Mouse (Mus musculus): ENCODE data around the gene Ndufa9. TPM values are rescaled to one million over a fixed set of nuclear protein-coding genes. Genes with fewer than 3 reads are reported as not detected.

Ndufa9 gene
- polyA plus RNA-seq, 1 experiment from 2014 or later = 206 TPM

- Histone ChIP-seq H3K27ac (no peak overlapping the region), H3K9me3 (no peaks in the 10 kb centered on the region), H3K36me3 (no peaks in the 10 kb centered on the region), H3K9ac (no peak overlapping the region), H3K4me2 (no peak overlapping the region), H3K27me3 (no peaks in the 10 kb centered on the region), H3K4me3 (no peak overlapping the region), H3K4me1 (no peaks in the 10 kb centered on the region)
- 74% methylated on average over 6 of the region's 6 CpGs for WGBS
- ATAC-seq (ENCODE audit: borderline replicate concordance, extremely low read depth, low FRiP score, low TSS enrichment) = no peak
These were observed 54.2 kb downstream of the Ndufa9 start for GRCm38 (mm10) chr6:126794751-126795150.

GRCm38 (mm10) chr6:126793689-126794088 lies 55.2 kb downstream of the Ndufa9 start:
- no peak overlapping the region for H3K27ac ChIP-seq
- H3K36me3 ChIP-seq = no peaks in the 10 kb centered on the region
- ATAC-seq (ENCODE audit: borderline replicate concordance, extremely low read depth, low FRiP score, low TSS enrichment) = no peak
- no peaks in the 10 kb centered on the region for H3K27me3 ChIP-seq
- no peaks in the 10 kb centered on the region for H3K9me3 ChIP-seq
- 94% methylated on average over 6 of the region's 6 CpGs for WGBS
- H3K4me3 ChIP-seq = no peak overlapping the region
- H3K4me1 ChIP-seq = no peaks in the 10 kb centered on the region
- H3K9ac ChIP-seq = no peak overlapping the region
- H3K4me2 ChIP-seq = no peak overlapping the region

GRCm38 (mm10) chr6:126791964-126792363 lies 57.0 kb downstream of the Ndufa9 start:
- no peaks in the 10 kb centered on the region for H3K4me1 ChIP-seq
- peak overlapping the region; percentile 28 for H3K4me3 ChIP-seq
- no peak overlapping the region for H3K9ac ChIP-seq
- no peak overlapping the region for H3K27ac ChIP-seq
- peak overlapping the region; percentile 46 for H3K4me2 ChIP-seq
- H3K9me3 ChIP-seq = no peaks in the 10 kb centered on the region
- no peaks in the 10 kb centered on the region for H3K27me3 ChIP-seq
- ATAC-seq (ENCODE audit: borderline replicate concordance, extremely low read depth, low FRiP score, low TSS enrichment) = no peak
- 25% methylated on average over 12 of the region's 12 CpGs for WGBS
- H3K36me3 ChIP-seq = no peaks in the 10 kb centered on the region

GRCm38 (mm10) chr6:126791488-126791887 lies 57.4 kb downstream of the Ndufa9 start:
- Histone ChIP-seq H3K4me3 (no peak overlapping the region), H3K36me3 (no peaks in the 10 kb centered on the region), H3K9ac (no peak overlapping the region), H3K27ac (no peak overlapping the region), H3K27me3 (no peaks in the 10 kb centered on the region), H3K4me2 (peak overlapping the region; percentile 46), H3K4me1 (no peaks in the 10 kb centered on the region), H3K9me3 (no peaks in the 10 kb centered on the region)
- 29% methylated on average over 4 of the region's 4 CpGs for WGBS
- no peak for ATAC-seq (ENCODE audit: borderline replicate concordance, extremely low read depth, low FRiP score, low TSS enrichment)

DNA sequence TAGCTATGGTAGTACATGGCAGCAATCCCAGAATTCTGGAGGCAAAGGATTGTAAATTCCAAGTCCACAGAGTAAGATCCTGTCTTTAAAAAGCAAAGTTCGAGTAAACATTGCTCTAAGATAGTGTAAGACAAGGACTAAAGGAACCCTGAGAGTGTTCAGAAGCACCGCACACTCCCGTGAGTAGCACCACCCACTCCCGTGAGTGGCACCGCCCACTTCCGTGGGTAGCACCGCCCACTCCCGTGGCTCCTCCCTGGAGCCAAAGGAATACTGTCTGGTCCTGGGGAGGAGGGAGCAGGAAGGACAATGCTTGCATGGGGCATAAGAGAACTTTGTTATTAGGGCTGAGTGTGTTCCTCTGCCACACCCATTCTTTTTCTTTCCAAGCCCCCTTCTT lies 60.1 kb downstream of the Ndufa9 start:
- Histone ChIP-seq H3K9me3 (no peaks in the 10 kb centered on the region), H3K27me3 (no peaks in the 10 kb centered on the region), H3K27ac (no peak overlapping the region), H3K4me1 (no peaks in the 10 kb centered on the region), H3K4me3 (no peak overlapping the region), H3K36me3 (no peaks in the 10 kb centered on the region), H3K4me2 (no peak overlapping the region), H3K9ac (no peak overlapping the region)
- no peak for ATAC-seq (ENCODE audit: borderline replicate concordance, extremely low read depth, low FRiP score, low TSS enrichment)
- 72% methylated on average over 8 of the region's 8 CpGs for WGBS

DNA sequence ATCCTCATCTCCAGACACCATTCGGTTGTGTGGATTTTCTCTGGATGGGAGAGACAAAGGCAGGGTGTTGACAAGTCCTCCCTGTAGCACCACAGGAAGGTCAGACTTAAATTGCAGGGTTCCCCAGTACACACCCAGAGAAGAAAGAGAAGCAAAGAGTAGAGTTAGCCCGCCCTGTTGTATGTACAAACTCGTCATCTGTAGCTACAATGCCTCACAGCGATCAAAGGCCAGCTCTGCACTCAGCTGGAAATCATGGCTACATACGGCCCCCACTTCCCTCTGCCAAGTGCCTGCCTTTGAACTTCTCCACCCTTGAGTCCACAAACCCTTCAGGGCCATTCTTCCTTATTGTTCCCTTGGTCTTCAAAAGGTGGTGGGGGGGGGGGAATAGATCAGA lies 64.7 kb downstream of the Ndufa9 start:
- 32% methylated on average over 5 of the region's 5 CpGs for WGBS
- Histone ChIP-seq H3K9me3 (no peaks in the 10 kb centered on the region), H3K9ac (no peak overlapping the region), H3K27me3 (no peaks in the 10 kb centered on the region), H3K4me2 (no peak overlapping the region), H3K36me3 (no peaks in the 10 kb centered on the region), H3K4me3 (no peak overlapping the region), H3K27ac (no peak overlapping the region), H3K4me1 (no peaks in the 10 kb centered on the region)
- ATAC-seq (ENCODE audit: borderline replicate concordance, extremely low read depth, low FRiP score, low TSS enrichment) = no peak

DNA sequence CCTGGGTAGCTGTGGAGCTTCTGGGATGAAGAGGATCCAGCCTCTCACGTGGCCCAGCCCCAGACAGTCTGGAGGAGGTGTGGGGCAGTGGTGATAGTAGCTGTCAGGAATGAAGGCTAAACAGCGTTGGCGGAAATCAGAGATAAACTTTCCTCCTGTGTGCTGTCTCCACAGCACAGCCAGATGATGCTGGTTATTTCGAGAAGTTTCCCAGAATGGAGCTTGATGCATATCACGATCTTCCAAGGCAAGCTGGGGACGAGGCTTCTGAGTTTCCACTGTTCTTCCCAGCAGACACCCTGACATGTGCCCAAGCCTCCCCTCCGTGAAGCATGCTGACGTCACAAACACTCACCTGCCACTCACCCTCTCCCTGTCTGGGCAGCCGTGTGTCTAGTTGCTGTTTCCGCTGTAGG lies 65.3 kb downstream of the Ndufa9 start:
- no peaks in the 10 kb centered on the region for H3K4me1 ChIP-seq
- no peaks in the 10 kb centered on the region for H3K27me3 ChIP-seq
- H3K36me3 ChIP-seq = no peaks in the 10 kb centered on the region
- no peak overlapping the region for H3K9ac ChIP-seq
- ATAC-seq (ENCODE audit: borderline replicate concordance, extremely low read depth, low FRiP score, low TSS enrichment) = no peak
- H3K9me3 ChIP-seq = no peaks in the 10 kb centered on the region
- 32% methylated on average over 10 of the region's 10 CpGs for whole genome bisulfite sequencing
- H3K27ac ChIP-seq = no peak overlapping the region
- no peak overlapping the region for H3K4me3 ChIP-seq
- H3K4me2 ChIP-seq = no peak overlapping the region

GRCm38 (mm10) chr6:126783056-126783455 lies 65.9 kb downstream of the Ndufa9 start:
- Histone ChIP-seq H3K9me3 (no peaks in the 10 kb centered on the region), H3K36me3 (no peaks in the 10 kb centered on the region), H3K9ac (no peak overlapping the region), H3K27me3 (no peaks in the 10 kb centered on the region), H3K4me2 (no peak overlapping the region), H3K4me1 (no peaks in the 10 kb centered on the region), H3K4me3 (no peak overlapping the region), H3K27ac (no peak overlapping the region)
- no peak for ATAC-seq (ENCODE audit: borderline replicate concordance, extremely low read depth, low FRiP score, low TSS enrichment)
- WGBS = 77% methylated on average over 1 of the region's 1 CpGs

GRCm38 (mm10) chr6:126777889-126778288 lies 71.0 kb downstream of the Ndufa9 start:
- Histone ChIP-seq H3K27me3 (no peaks in the 10 kb centered on the region), H3K36me3 (no peaks in the 10 kb centered on the region), H3K4me3 (no peak overlapping the region), H3K9ac (no peak overlapping the region), H3K4me1 (no peaks in the 10 kb centered on the region), H3K27ac (no peak overlapping the region), H3K4me2 (no peak overlapping the region), H3K9me3 (no peaks in the 10 kb centered on the region)
- WGBS = 35% methylated on average over 6 of the region's 6 CpGs
- ATAC-seq (ENCODE audit: borderline replicate concordance, extremely low read depth, low FRiP score, low TSS enrichment) = no peak

DNA sequence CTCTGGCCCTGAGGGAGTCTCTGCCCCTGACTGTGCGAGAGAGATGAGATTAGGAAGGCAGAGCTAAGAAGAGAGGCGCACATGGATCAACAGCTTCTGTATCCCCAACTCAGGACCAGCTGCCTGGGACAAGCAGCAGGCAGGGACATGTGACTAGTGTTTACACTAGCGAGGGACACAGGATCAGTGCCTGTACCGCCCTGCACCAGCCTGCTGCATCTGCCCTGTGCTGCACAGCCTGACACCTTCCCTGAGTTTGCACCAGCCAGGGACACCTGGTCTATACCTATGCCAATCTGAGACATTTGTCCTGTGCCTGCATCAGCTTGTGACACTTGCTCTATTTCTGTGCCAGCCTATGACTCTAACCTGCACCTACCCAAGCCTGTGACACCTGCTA lies 75.1 kb downstream of the Ndufa9 start:
- WGBS = 43% methylated on average over 4 of the region's 4 CpGs
- Histone ChIP-seq H3K27me3 (no peaks in the 10 kb centered on the region), H3K9me3 (no peaks in the 10 kb centered on the region), H3K9ac (no peak overlapping the region), H3K4me2 (no peak overlapping the region), H3K36me3 (no peaks in the 10 kb centered on the region), H3K27ac (no peak overlapping the region), H3K4me3 (no peak overlapping the region), H3K4me1 (no peaks in the 10 kb centered on the region)
- ATAC-seq (ENCODE audit: borderline replicate concordance, extremely low read depth, low FRiP score, low TSS enrichment) = no peak

- H3K27me3 ChIP-seq = no peaks in the 10 kb centered on the region
- no peak overlapping the region for H3K9ac ChIP-seq
- H3K27ac ChIP-seq = no peak overlapping the region
- H3K4me1 ChIP-seq = no peaks in the 10 kb centered on the region
- H3K36me3 ChIP-seq = no peaks in the 10 kb centered on the region
- H3K9me3 ChIP-seq = no peaks in the 10 kb centered on the region
- WGBS = 51% methylated on average over 4 of the region's 4 CpGs
- no peak for ATAC-seq (ENCODE audit: borderline replicate concordance, extremely low read depth, low FRiP score, low TSS enrichment)
- no peak overlapping the region for H3K4me3 ChIP-seq
- no peak overlapping the region for H3K4me2 ChIP-seq
These were observed 76.6 kb downstream of the Ndufa9 start for GRCm38 (mm10) chr6:126772326-126772725.

Measured in lung, embryonic 15.5 days (tissue).